Mouse (Mus musculus) midbrain, embryonic 10.5 days (tissue): ENCODE measurements around the gene Tmub2. TPM values are rescaled to one million over a fixed set of nuclear protein-coding genes. Genes with fewer than 3 reads are reported as not detected.

Experiments
- polyA plus RNA-seq: library from polyadenylated mRNA; unstranded; fragments of >200 nt; fragmentation: Nextera tagmentation; extraction: Ambion mirVana; gene quantifications from 2 replicates; pipeline ENCODE4 v1.2.1, GENCODE M21; 2016

Gene Tmub2
- polyA plus RNA-seq, 1 experiment from 2014 or later: 51.3 TPM

Other genes starting within 250 kb of the Tmub2 start
- gene Cd300lg, start 243.4 kb upstream of the Tmub2 start, polyA plus RNA-seq: 0.20 and 0.25 TPM in 2 replicates
- gene Mpp2, start 196.4 kb upstream of the Tmub2 start, polyA plus RNA-seq: 15.5 and 18.7 TPM in 2 replicates
- gene Ppy, start 183.6 kb upstream of the Tmub2 start, polyA plus RNA-seq: not detected in 2 replicates
- gene Pyy, start 177.1 kb upstream of the Tmub2 start, polyA plus RNA-seq: not detected in 2 replicates
- gene Nags, start 139.4 kb upstream of the Tmub2 start, polyA plus RNA-seq: 0.10 TPM in 1 of 2 replicates, not detected in the other
- gene Tmem101, start 128.5 kb upstream of the Tmub2 start, polyA plus RNA-seq: 40.4 and 42.3 TPM in 2 replicates
- gene Lsm12, start 99.6 kb upstream of the Tmub2 start, polyA plus RNA-seq: 141 and 144 TPM in 2 replicates
- 39.1 and 41.5 TPM in 2 replicates for gene G6pc3, start 95.3 kb upstream of the Tmub2 start, polyA plus RNA-seq
- 57.3 and 68.9 TPM in 2 replicates for gene Hdac5, start 54.8 kb upstream of the Tmub2 start, polyA plus RNA-seq
- gene BC030867, start 36.0 kb upstream of the Tmub2 start, polyA plus RNA-seq: 25.8 and 27.3 TPM in 2 replicates
- 0.05 TPM in 1 of 2 replicates, not detected in the other for gene Asb16, start 16.2 kb upstream of the Tmub2 start, polyA plus RNA-seq
- gene Atxn7l3, start 11.7 kb downstream of the Tmub2 start, polyA plus RNA-seq: 13.9 and 16.5 TPM in 2 replicates
- 89.6 and 90.3 TPM in 2 replicates for gene Ubtf, start 34.8 kb downstream of the Tmub2 start, polyA plus RNA-seq
- 33.8 and 33.9 TPM in 2 replicates for gene Slc4a1, start 81.3 kb downstream of the Tmub2 start, polyA plus RNA-seq
- 21.5 and 40.7 TPM in 2 replicates for gene Rundc3a, start 108.5 kb downstream of the Tmub2 start, polyA plus RNA-seq
- gene Slc25a39, start 123.0 kb downstream of the Tmub2 start, polyA plus RNA-seq: 234 and 249 TPM in 2 replicates
- 63.5 and 77.1 TPM in 2 replicates for gene Grn, start 145.4 kb downstream of the Tmub2 start, polyA plus RNA-seq
- 3.0 and 4.0 TPM in 2 replicates for gene Fam171a2, start 162.8 kb downstream of the Tmub2 start, polyA plus RNA-seq
- gene Itga2b, start 185.2 kb downstream of the Tmub2 start, polyA plus RNA-seq: 5.8 and 6.9 TPM in 2 replicates